In genomic region chr1:93801741-93802238, GRCm38 (mm10) we compare ENCODE assay signal across 8 mouse cellular contexts. TPM values are rescaled to one million over a fixed set of nuclear protein-coding genes. Genes with fewer than 3 reads are reported as not detected.
DNase-seq lines count a peak whose midpoint lies in the region; ATAC-seq and TF ChIP-seq lines count a peak whose summit lies in the region.

Gene Dtymk, minus strand, starts transcription at chr1:93801934.

- H3K4me3 ChIP-seq in forebrain, embryonic 10.5 days: peak within 1 kb of the TSS; percentile 81
- peak within 1 kb of the TSS; percentile 85 for H3K4me3 ChIP-seq in heart, embryonic 15.5 days
- peak within 1 kb of the TSS; percentile 60 to 67 for H3K4me3 ChIP-seq in liver, embryonic 14.5 days (ENCODE audit: insufficient read depth in 1 of 2, low read depth in 2 of 2, low read length in 2 of 2)
- peak within 1 kb of the TSS; percentile 74 for H3K4me3 ChIP-seq in neural tube, embryonic 11.5 days (ENCODE audit: low read depth, low read length)
- peak within 1 kb of the TSS; percentile 64 for H3K4me3 ChIP-seq in stomach, postnatal 0 days (ENCODE audit: low read depth, low read length)

- H3K36me3 ChIP-seq in forebrain, embryonic 10.5 days (replicated peaks): peaks cover 60% of the 10 kb centered on the region
- peaks cover 18% of the 10 kb centered on the region; the same call in 1 of the 2 replicates for H3K36me3 ChIP-seq in heart, embryonic 15.5 days
- peaks cover 32% of the 10 kb centered on the region for H3K36me3 ChIP-seq in liver, embryonic 14.5 days (replicated peaks; ENCODE audit: control insufficient read depth, insufficient read depth, low read depth)
- H3K36me3 ChIP-seq in neural tube, embryonic 11.5 days (ENCODE audit: control insufficient read depth, insufficient read depth, low read length): no peaks in the 10 kb centered on the region
- 0 out of 2 replicates have a peak, but pooled peaks cover 2% of the 10 kb centered on the region for H3K36me3 ChIP-seq in stomach, postnatal 0 days (ENCODE audit: control insufficient read depth, insufficient read depth, low read length)

- peak; percentile 80 for TF ChIP-seq CTCF in liver, embryonic 14.5 days (IDR thresholded peaks at IDR 0.05; ENCODE audit: low read depth)
- TF ChIP-seq CTCF in stomach, postnatal 0 days (IDR thresholded peaks at IDR 0.05; ENCODE audit: low read depth): peak; percentile 73

- H3K9me3 ChIP-seq in forebrain, embryonic 10.5 days: no peaks in the 10 kb centered on the region
- H3K9me3 ChIP-seq in heart, embryonic 15.5 days (replicated peaks): no peaks in the 10 kb centered on the region
- no peaks in the 10 kb centered on the region for H3K9me3 ChIP-seq in liver, embryonic 14.5 days (ENCODE audit: control insufficient read depth, low read length)
- H3K9me3 ChIP-seq in neural tube, embryonic 11.5 days (ENCODE audit: control insufficient read depth, low read length): no peaks in the 10 kb centered on the region
- H3K9me3 ChIP-seq in stomach, postnatal 0 days (ENCODE audit: control insufficient read depth, low read length): no peaks in the 10 kb centered on the region

- peak; percentile 75 for ATAC-seq in CD4-positive, CD25-positive, alpha-beta regulatory T cell, adult 4 months
- peak; percentile 53 for ATAC-seq in heart, embryonic 15.5 days (replicated peaks; ENCODE audit: insufficient number of reproducible peaks, insufficient read depth, low FRiP score, low read depth)
- ATAC-seq in liver, embryonic 14.5 days (ENCODE audit: insufficient read depth): peak; percentile 63
- peak; percentile 54 for ATAC-seq in neural tube, embryonic 11.5 days (ENCODE audit: insufficient read depth, low FRiP score, low TSS enrichment)
- peak; percentile 68 for ATAC-seq in stomach, postnatal 0 days (ENCODE audit: low FRiP score, low TSS enrichment)

- peak; percentile 42; the same call in 1 of the 2 replicates for TF ChIP-seq EP300 in liver, embryonic 14.5 days (IDR thresholded peaks at IDR 0.05; ENCODE audit: low read depth)
- no peak for TF ChIP-seq EP300 in stomach, postnatal 0 days (optimal IDR thresholded peaks at IDR 0.05)

- peak within 1 kb of the TSS; percentile 98 for H3K4me2 ChIP-seq in heart, embryonic 15.5 days
- peak within 1 kb of the TSS; percentile 87 for H3K4me2 ChIP-seq in liver, embryonic 14.5 days (ENCODE audit: low read depth)
- peak within 1 kb of the TSS; percentile 75 for H3K4me2 ChIP-seq in neural tube, embryonic 11.5 days (ENCODE audit: low read depth)
- H3K4me2 ChIP-seq in stomach, postnatal 0 days (replicated peaks; ENCODE audit: low read depth): peak within 1 kb of the TSS; percentile 74

- peak within 1 kb of the TSS; percentile 76 for H3K9ac ChIP-seq in heart, embryonic 15.5 days
- peak within 1 kb of the TSS; percentile 83 for H3K9ac ChIP-seq in liver, embryonic 14.5 days (replicated peaks)
- peak within 1 kb of the TSS; percentile 83 for H3K9ac ChIP-seq in neural tube, embryonic 11.5 days (ENCODE audit: low read length)
- peak within 1 kb of the TSS; percentile 75 for H3K9ac ChIP-seq in stomach, postnatal 0 days (ENCODE audit: low read length)

- H3K27me3 ChIP-seq in forebrain, embryonic 10.5 days (ENCODE audit: poor library complexity, severe bottlenecking): no peaks in the 10 kb centered on the region
- H3K27me3 ChIP-seq in heart, embryonic 15.5 days: no peaks in the 10 kb centered on the region
- no peaks in the 10 kb centered on the region for H3K27me3 ChIP-seq in liver, embryonic 14.5 days (ENCODE audit: control insufficient read depth, insufficient read depth, low read length)
- H3K27me3 ChIP-seq in neural tube, embryonic 11.5 days (ENCODE audit: control insufficient read depth, insufficient read depth, low read length): no peaks in the 10 kb centered on the region
- H3K27me3 ChIP-seq in stomach, postnatal 0 days (ENCODE audit: control insufficient read depth, insufficient read depth, low read length): no peaks in the 10 kb centered on the region

- H3K4me1 ChIP-seq in forebrain, embryonic 10.5 days: peaks cover 49% of the 10 kb centered on the region
- H3K4me1 ChIP-seq in heart, embryonic 15.5 days (replicated peaks): peaks cover 34% of the 10 kb centered on the region
- peaks cover 28 to 31% of the 10 kb centered on the region in 2 experiments for H3K4me1 ChIP-seq in liver, embryonic 14.5 days (replicated peaks; ENCODE audit: control insufficient read depth in 2 of 2, insufficient read depth in 2 of 2, low read length in 1 of 2)
- peaks cover 15% of the 10 kb centered on the region for H3K4me1 ChIP-seq in neural tube, embryonic 11.5 days (ENCODE audit: control insufficient read depth, insufficient read depth, low read length)
- H3K4me1 ChIP-seq in stomach, postnatal 0 days (replicated peaks; ENCODE audit: control insufficient read depth, insufficient read depth): peaks cover 7% of the 10 kb centered on the region; the same call in 1 of the 2 replicates

- under 1% methylated on average over 42 of the region's 42 CpGs for WGBS in forebrain, embryonic 10.5 days
- under 1% methylated on average over 42 of the region's 42 CpGs for WGBS in heart, embryonic 15.5 days
- WGBS in liver, embryonic 14.5 days (ENCODE audit: insufficient replicate concordance): under 1% methylated on average over 42 of the region's 42 CpGs
- whole genome bisulfite sequencing in neural tube, embryonic 11.5 days: under 1% methylated on average over 42 of the region's 42 CpGs
- under 1% methylated on average over 42 of the region's 42 CpGs for WGBS in stomach, postnatal 0 days

- peak within 1 kb of the TSS; percentile 93 for H3K27ac ChIP-seq in forebrain, embryonic 10.5 days
- H3K27ac ChIP-seq in heart, embryonic 15.5 days: peak within 1 kb of the TSS; percentile 98
- peak within 1 kb of the TSS; percentile 92 for H3K27ac ChIP-seq in liver, embryonic 14.5 days
- peak within 1 kb of the TSS; percentile 41; the same call in 1 of the 2 replicates for H3K27ac ChIP-seq in neural tube, embryonic 11.5 days (ENCODE audit: low read depth, low read length)
- peak within 1 kb of the TSS; percentile 76 for H3K27ac ChIP-seq in stomach, postnatal 0 days (replicated peaks)

- peak; percentile 87 for DNase-seq in c-Kit-negative CD71-positive TER-119-positive erythroid progenitor cells, embryonic 14.5 days (ENCODE audit: low read depth, low spot score)
- peak; percentile 96 for DNase-seq in forebrain, embryonic 10.5 days (ENCODE audit: extremely low spot score, low spot score)
- peak; percentile 94 to 96 for DNase-seq in kidney, postnatal 25 days
- peak; percentile 95 to 97 (median 95) for DNase-seq in liver, embryonic 14.5 days (ENCODE audit: low read depth in 3 of 3, low spot score in 3 of 3)
- DNase-seq in neural tube, embryonic 11.5 days (ENCODE audit: low spot score): peak; percentile 93
- DNase-seq in stomach, postnatal 0 days (ENCODE audit: low spot score): peak; percentile 95

RNA-seq across cellular contexts. Expression of gene Dtymk, which starts in this region (rescaled TPM):
- 100 to 1,000 TPM; 120 to 147 TPM for polyA plus RNA-seq in CD4-positive, CD25-positive, alpha-beta regulatory T cell, adult 4 months (2017; shearing (Covaris generic))
- 278 and 306 TPM in 2 replicates for polyA plus RNA-seq in forebrain, embryonic 10.5 days (2016; fragmentation: Nextera tagmentation; extraction: Ambion mirVana)
- 147 and 156 TPM in 2 replicates for polyA plus RNA-seq in heart, embryonic 15.5 days (2015; fragmentation: Nextera tagmentation; extraction: Ambion mirVana)
- polyA plus RNA-seq in liver, embryonic 14.5 days (2012; rRNA removed): 99.0 and 128 TPM in 2 replicates
- polyA plus RNA-seq in liver, embryonic 14.5 days (2014; fragmentation: Nextera tagmentation; extraction: Ambion mirVana): 148 and 150 TPM in 2 replicates
- 199 and 216 TPM in 2 replicates for polyA plus RNA-seq in neural tube, embryonic 11.5 days (2014; fragmentation: Nextera tagmentation; extraction: Ambion mirVana)
- 108 and 110 TPM in 2 replicates for polyA plus RNA-seq in stomach, postnatal 0 days (2015; fragmentation: Nextera tagmentation; extraction: Ambion mirVana)

Comparison
In these comparisons a context has a peak if more than half of its experiments do, and no peak if none do; other contexts are left out.
1. Peak in every context shown above with its lines: DNase-seq, ATAC-seq, H3K4me3 ChIP-seq and H3K27ac ChIP-seq.
2. H3K27ac ChIP-seq: peak in every context shown above with its lines; median percentile 98 in heart, embryonic 15.5 days; 93 in forebrain, embryonic 10.5 days; 92 in liver, embryonic 14.5 days; 76 in stomach, postnatal 0 days; 41 in neural tube, embryonic 11.5 days.